Mouse (Mus musculus) small intestine, adult 2 months (tissue): ENCODE data around the gene Anapc15-ps. TPM values are rescaled to one million over a fixed set of nuclear protein-coding genes. Genes with fewer than 3 reads are reported as not detected.

Experiments
- H3K27ac ChIP-seq: fragments of 200-500 bp; 2 replicates; pipeline ENCODE4 v1.5.1; 2012; ENCODE audit warnings: low read depth, low read length, control low read depth, inconsistent platforms; ENCODE audit not compliant: insufficient read depth
- H3K27me3 ChIP-seq: fragments of 200-500 bp; 2 replicates; pipeline ENCODE4 v1.6.1; 2012; ENCODE audit warnings: mild to moderate bottlenecking, moderate library complexity, low read length, inconsistent platforms; ENCODE audit not compliant: control insufficient read depth, insufficient read depth
- H3K36me3 ChIP-seq: fragments of 200-500 bp; 2 replicates; pipeline ENCODE4 v1.6.1; 2012; ENCODE audit warnings: mild to moderate bottlenecking, low read length, control low read depth, inconsistent platforms; ENCODE audit not compliant: control insufficient read depth, insufficient read depth
- H3K4me1 ChIP-seq: fragments of 200-500 bp; 2 replicates; pipeline ENCODE4 v1.6.1; 2012; ENCODE audit warnings: low read length, inconsistent platforms, mixed read lengths; ENCODE audit not compliant: control insufficient read depth, insufficient read depth, insufficient read length
- H3K4me3 ChIP-seq: fragments of 200-500 bp; 2 replicates; pipeline ENCODE4 v1.5.1; 2012; ENCODE audit warnings: low read depth, mild to moderate bottlenecking, control low read depth, inconsistent platforms, low read length, moderate library complexity
- CTCF ChIP-seq: fragments of 200-500 bp; IDR thresholded peaks from 2 replicates; pipeline ENCODE4 v1.5.1; 2012; ENCODE audit warnings: low read depth, mild to moderate bottlenecking, control low read depth, inconsistent platforms, low read length, moderate library complexity, mixed read lengths; ENCODE audit not compliant: insufficient replicate concordance, insufficient read length; ENCODE audit errors: extremely low read depth
- POLR2A ChIP-seq: fragments of 200-500 bp; IDR thresholded peaks from 2 replicates; pipeline ENCODE4 v1.6.1; 2012; ENCODE audit warnings: low read depth, mild to moderate bottlenecking, control low read depth, inconsistent platforms, low read length, moderate library complexity
- WGBS: fragments of 180-500 bp; shearing (Covaris S2); methylation state at CpG from one replicate; pipeline ENCODE4 v1.1.7; 2018; 5-methylcytosine and 5-hydroxymethylcytosine counted together
- polyA plus RNA-seq: library from polyadenylated mRNA; depleted of rRNA; stranded (reverse); fragments of >200 nt; gene quantifications from 2 replicates; pipeline ENCODE4 v1.2.3, GENCODE M21; 2012

The Anapc15-ps gene
- polyA plus RNA-seq, 1 experiment = not detected

GRCm38 (mm10) chr10:95667371-95668030, 5.8 kb downstream of the Anapc15-ps start:
- no peak for TF ChIP-seq CTCF
- no peak for TF ChIP-seq POLR2A
- Histone ChIP-seq H3K27ac (no peak overlapping the region), H3K36me3 (no peaks in the 10 kb centered on the region), H3K4me1 (no peaks in the 10 kb centered on the region), H3K4me3 (no peak overlapping the region), H3K27me3 (no peaks in the 10 kb centered on the region)
- 85% methylated on average over 3 of the region's 3 CpGs for WGBS

GRCm38 (mm10) chr10:95666791-95667190, 6.5 kb downstream of the Anapc15-ps start:
- WGBS = 74% methylated on average over 2 of the region's 2 CpGs
- no peaks in the 10 kb centered on the region for H3K36me3 ChIP-seq
- no peak overlapping the region for H3K4me3 ChIP-seq
- no peak overlapping the region for H3K27ac ChIP-seq
- no peaks in the 10 kb centered on the region for H3K27me3 ChIP-seq
- no peaks in the 10 kb centered on the region for H3K4me1 ChIP-seq
- TF ChIP-seq POLR2A = no peak
- TF ChIP-seq CTCF = no peak

GRCm38 (mm10) chr10:95665426-95665990, 7.7 kb downstream of the Anapc15-ps start:
- WGBS = 80% methylated on average over 11 of the region's 11 CpGs
- Histone ChIP-seq H3K4me1 (no peaks in the 10 kb centered on the region), H3K4me3 (no peak overlapping the region), H3K27ac (no peak overlapping the region), H3K36me3 (no peaks in the 10 kb centered on the region), H3K27me3 (no peaks in the 10 kb centered on the region)
- TF ChIP-seq POLR2A (no peak), CTCF (no peak)

- Histone ChIP-seq H3K27ac (no peak overlapping the region), H3K4me1 (peaks cover 2% of the 10 kb centered on the region; the same call in 1 of the 2 replicates), H3K36me3 (no peaks in the 10 kb centered on the region), H3K27me3 (no peaks in the 10 kb centered on the region), H3K4me3 (no peak overlapping the region)
- TF ChIP-seq POLR2A (no peak), CTCF (no peak)
- 42% methylated on average over 3 of the region's 3 CpGs for WGBS
Observed at GRCm38 (mm10) chr10:95664613-95665012, 8.6 kb downstream of the Anapc15-ps start.

GRCm38 (mm10) chr10:95660356-95660755, 12.9 kb downstream of the Anapc15-ps start:
- H3K4me3 ChIP-seq = no peak overlapping the region
- H3K27ac ChIP-seq = no peak overlapping the region
- H3K27me3 ChIP-seq = no peaks in the 10 kb centered on the region
- H3K4me1 ChIP-seq = peaks cover 8% of the 10 kb centered on the region; the same call in 1 of the 2 replicates
- no peak for TF ChIP-seq CTCF
- no peak for TF ChIP-seq POLR2A
- 80% methylated on average over 6 of the region's 6 CpGs for WGBS
- H3K36me3 ChIP-seq = no peaks in the 10 kb centered on the region

GRCm38 (mm10) chr10:95659471-95660150, 13.6 kb downstream of the Anapc15-ps start:
- WGBS = 46% methylated on average over 8 of the region's 8 CpGs
- no peaks in the 10 kb centered on the region for H3K36me3 ChIP-seq
- H3K4me3 ChIP-seq = no peak overlapping the region
- H3K27me3 ChIP-seq = no peaks in the 10 kb centered on the region
- TF ChIP-seq CTCF (no peak), POLR2A (no peak)
- H3K27ac ChIP-seq = no peak overlapping the region
- peaks cover 8% of the 10 kb centered on the region; the same call in 1 of the 2 replicates for H3K4me1 ChIP-seq

- H3K4me3 ChIP-seq = no peak overlapping the region
- H3K27ac ChIP-seq = no peak overlapping the region
- no peaks in the 10 kb centered on the region for H3K36me3 ChIP-seq
- no peaks in the 10 kb centered on the region for H3K27me3 ChIP-seq
- peaks cover 8% of the 10 kb centered on the region; the same call in 1 of the 2 replicates for H3K4me1 ChIP-seq
- TF ChIP-seq CTCF = no peak
- TF ChIP-seq POLR2A = no peak
- 20% methylated on average over 6 of the region's 6 CpGs for WGBS
Observed at GRCm38 (mm10) chr10:95658836-95659343, 14.4 kb downstream of the Anapc15-ps start.
